Mouse (Mus musculus) cerebellum, adult 2 months (tissue): ENCODE data around the gene Strip2.

Experiments
- CTCF ChIP-seq: fragments of 200-500 bp; IDR thresholded peaks from 2 replicates; pipeline ENCODE4 v1.5.1; 2011; ENCODE audit warnings: low read depth, mild to moderate bottlenecking, control low read depth, low read length, moderate library complexity, borderline replicate concordance; ENCODE audit not compliant: insufficient read depth
- POLR2A ChIP-seq: fragments of 200-500 bp; IDR thresholded peaks from 2 replicates; pipeline ENCODE4 v1.6.1; 2011; ENCODE audit warnings: low read length, control low read depth, borderline replicate concordance; ENCODE audit not compliant: insufficient read depth

- TF ChIP-seq CTCF (no peak), POLR2A (no peak)
Measured at GRCm38 (mm10) chr6:29910631-29911030, 6.2 kb upstream of the Strip2 start.
